Mouse (Mus musculus): Measurements from ENCODE around the gene Omp.

- 0 out of 2 replicates have a peak, but pooled peaks have one; percentile 11 for TF ChIP-seq CTCF (IDR thresholded peaks at IDR 0.05; ENCODE audit: low read depth, low read length)
- TF ChIP-seq POLR2A (IDR thresholded peaks at IDR 0.05; ENCODE audit: extremely low read depth, insufficient read depth, low read length): peak; percentile 35; the same call in 1 of the 2 replicates
These were observed 40.5 kb downstream of the Omp start for GRCm38 (mm10) chr7:98104481-98105435.
